Mouse (Mus musculus) lung, postnatal 25 days (tissue): ENCODE data around the gene Clta.

Experiments used
- DNase-seq: peaks from one replicate; pipeline ENCODE4 v3.0.0; 2022; ENCODE audit warnings: low spot score

The Clta gene

DNA sequence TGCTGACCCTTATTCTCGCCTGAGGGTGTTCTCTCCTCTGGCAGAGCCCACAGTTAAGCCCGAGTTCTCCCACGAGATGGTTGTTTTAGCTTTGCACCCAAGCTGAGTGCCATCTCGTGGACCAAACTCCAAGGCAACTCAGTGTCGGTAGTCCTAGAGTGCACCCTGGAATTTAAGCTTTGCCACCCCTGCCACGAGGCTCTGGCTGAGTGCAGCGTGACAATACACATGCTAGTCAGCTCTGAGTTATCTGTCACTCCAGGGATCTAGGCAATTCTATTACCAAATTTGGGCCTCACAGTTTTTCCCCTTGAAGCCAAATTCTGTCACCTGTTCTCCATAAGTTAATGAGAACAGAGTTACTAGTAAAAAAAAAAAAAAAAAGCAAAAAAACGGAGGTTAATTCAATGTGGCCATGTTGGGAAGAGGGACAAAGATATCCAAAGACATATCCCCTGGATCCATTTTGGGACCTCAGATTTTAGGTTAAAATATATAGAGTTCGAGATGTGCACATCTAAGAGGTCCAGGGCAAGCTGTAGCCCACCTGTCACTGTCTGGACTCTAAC is 68.7 kb downstream of the Clta start:
- no peak for DNase-seq

DNA sequence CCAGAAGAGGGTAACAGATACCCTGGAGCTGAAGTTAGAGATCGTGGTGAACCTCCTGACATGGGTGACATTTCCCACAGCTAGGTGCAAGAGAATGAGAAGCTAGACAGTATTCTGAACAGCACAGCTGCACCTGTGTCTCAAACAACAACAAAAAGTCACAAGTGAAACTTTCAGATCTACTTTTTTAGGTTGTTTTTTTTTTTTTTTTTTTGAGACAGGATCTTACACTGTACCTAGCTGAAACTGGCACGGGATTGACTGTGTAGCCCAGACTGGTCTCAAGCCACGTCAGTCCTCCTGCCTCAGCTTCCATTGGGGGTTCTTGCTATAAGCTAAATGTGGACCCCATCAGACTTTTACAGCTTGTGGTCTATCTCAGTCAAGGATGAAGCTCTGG is 69.5 kb downstream of the Clta start:
- no peak for DNase-seq

DNA sequence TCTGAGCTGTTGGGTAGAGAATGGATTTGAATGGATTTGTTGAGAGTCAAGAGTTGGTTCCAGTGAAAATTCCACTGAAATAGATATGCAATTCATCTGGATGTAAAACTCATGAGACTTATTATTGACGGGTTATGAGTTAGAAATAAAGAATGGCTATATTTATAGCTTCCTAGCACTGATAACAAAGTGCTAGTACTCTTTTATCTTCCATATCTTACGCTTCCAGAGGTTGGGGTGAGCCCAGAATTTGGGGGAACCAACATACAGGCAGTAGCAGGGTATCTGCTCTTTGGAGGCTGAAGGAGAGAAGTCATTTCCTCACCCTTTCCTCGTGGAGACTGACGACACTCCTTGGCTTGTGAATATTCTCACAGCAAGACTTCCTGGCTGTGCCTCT is 70.2 kb downstream of the Clta start:
- DNase-seq: no peak

DNA sequence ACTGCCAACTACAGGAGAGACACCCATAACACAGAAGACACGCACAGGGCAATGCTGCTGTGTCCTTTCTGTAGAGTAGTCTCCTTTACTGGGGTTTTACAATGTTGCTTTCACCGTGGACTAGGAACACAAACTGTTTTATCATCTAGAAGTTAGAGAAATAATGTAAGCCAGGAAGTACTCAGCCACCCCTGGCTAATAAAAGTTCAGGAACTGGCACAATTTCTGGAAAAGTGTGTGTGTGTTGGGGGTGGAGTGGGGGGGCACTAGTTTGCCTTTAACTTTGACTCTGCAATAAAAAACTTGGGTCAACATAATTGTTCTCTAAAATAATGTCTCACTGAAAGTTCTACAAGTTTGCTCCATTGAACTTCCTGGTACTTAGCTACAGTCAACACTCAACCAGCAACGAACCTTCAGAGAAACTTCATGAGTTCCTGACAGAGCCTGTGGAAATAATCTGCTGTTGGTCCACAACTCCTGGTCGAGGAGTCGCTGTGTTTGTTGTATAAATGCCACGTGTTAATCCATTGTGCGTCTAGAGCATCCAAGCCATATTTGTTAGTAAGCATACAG is 74.2 kb downstream of the Clta start:
- no peak for DNase-seq
